Mouse (Mus musculus): ENCODE results near the gene Fcamr.

The Fcamr gene

GRCm38 (mm10) chr1:130844516-130844915 is 43.8 kb downstream of the Fcamr start:
- ATAC-seq (ENCODE audit: insufficient number of reproducible peaks, low FRiP score, low TSS enrichment), result no peak

DNA sequence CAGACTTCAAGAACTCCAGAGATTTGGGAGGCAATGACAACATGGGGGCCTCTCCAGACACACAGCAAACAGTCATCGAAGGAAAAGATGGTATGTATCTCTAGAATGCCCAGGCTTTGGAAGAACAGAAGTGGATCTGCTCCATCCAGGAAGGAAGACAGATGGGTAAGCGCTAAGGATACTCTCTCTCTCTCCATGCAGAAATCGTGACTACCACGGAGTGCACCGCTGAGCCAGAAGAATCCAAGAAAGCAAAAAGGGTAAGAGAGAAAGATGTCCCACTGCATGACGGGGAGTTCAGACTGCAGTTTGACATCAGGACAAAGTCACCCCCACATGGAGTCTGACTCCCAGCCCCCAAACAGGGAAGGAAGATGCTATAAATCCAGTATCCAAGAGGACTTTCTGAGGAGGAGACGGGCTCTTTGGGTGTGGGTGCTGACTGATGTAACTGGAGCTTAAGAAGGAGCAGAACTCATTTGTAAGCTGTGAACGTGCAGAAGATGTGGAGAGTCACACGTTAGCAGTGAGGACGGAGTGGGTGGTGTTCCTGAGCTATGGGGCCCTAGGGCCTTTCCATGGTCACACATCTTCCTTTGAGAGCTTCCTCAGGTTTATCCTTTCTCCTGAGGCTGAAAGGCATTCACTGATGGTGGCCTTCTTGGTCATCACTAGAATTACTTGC is 49.0 kb downstream of the Fcamr start:
- no peak for ATAC-seq (ENCODE audit: insufficient number of reproducible peaks, low FRiP score, low TSS enrichment)

- no peak for ATAC-seq (ENCODE audit: insufficient number of reproducible peaks, low FRiP score, low TSS enrichment)
Observed at GRCm38 (mm10) chr1:130850405-130850804, 49.7 kb downstream of the Fcamr start.

GRCm38 (mm10) chr1:130854819-130855218 is 54.1 kb downstream of the Fcamr start:
- no peak for ATAC-seq (ENCODE audit: insufficient number of reproducible peaks, low FRiP score, low TSS enrichment)

DNA sequence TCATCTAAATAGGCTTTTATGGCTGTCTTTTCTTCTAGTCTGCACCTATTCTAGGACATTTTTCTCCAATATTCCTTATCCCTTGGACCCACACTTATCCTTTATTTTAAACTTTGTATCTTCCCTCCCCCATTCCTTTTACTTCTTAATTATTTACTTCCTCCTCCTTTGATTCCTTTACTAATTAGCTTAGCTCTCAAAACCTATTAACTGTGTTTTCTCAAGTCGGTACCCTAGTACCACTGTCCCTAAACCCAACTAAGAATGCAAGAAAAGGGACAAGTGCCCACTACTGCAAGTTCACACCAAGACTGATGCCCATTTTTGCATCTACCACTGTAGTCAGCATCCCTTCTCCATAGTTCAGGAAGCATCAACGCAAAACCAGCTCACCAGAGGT is 55.0 kb downstream of the Fcamr start:
- ATAC-seq (ENCODE audit: insufficient number of reproducible peaks, low FRiP score, low TSS enrichment), result no peak

DNA sequence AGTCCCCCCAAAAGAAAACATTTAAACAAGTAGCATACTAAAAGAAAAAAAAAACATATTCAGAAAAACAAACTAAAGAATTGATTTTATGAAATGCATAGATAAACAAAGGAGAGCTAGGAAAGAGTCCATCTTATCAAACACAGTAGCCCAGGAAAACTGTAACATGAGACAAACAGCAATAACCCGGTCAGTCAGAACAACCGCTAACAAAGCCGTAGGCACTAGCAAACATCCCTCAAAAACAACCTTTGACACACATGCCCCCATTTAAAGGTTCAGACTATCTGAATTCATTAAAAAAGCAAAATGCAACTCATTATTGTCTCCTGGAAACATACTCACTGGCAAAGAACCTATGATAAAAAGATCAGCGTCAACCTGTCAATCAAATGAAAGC is 56.8 kb downstream of the Fcamr start:
- ATAC-seq (ENCODE audit: insufficient number of reproducible peaks, low FRiP score, low TSS enrichment), result no peak

DNA sequence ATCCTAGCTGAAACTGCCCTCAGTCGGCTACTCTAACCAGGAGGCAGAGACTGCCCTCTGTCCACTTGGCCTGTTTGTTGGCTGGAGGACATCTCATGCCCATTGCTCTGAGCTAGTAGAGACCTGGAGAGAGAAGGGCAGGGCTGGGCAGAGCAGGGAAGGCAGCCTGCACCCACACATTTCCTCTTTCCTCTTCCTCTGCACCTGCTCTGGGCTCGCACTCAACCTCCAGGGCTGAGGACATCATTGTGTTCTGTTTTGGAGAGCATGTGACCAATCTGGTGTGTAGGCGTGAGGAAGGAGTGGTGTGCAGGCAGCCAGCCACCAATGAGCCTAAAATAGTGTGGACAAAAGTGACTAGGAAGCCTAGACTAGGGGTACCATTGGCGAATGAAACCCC is 63.5 kb downstream of the Fcamr start:
- ATAC-seq (ENCODE audit: insufficient number of reproducible peaks, low FRiP score, low TSS enrichment), result peak; percentile 95
